Mouse (Mus musculus) brown adipose tissue, adult 24 weeks (tissue): ENCODE measurements around the gene Lmbr1l. TPM values are rescaled to one million over a fixed set of nuclear protein-coding genes. Genes with fewer than 3 reads are reported as not detected.
A peak's percentile ranks its signal among the peaks of the same experiment; 100 is the strongest.
"Not testable (repeated sequence)": the region's sequence is repeated elsewhere in the genome, so short reads cannot be mapped to it uniquely, and the experiment has no call there.

Experiments used
- H3K27ac ChIP-seq: fragments of 200-500 bp; replicated peaks from 2 replicates; pipeline ENCODE4 v1.5.1; 2012; ENCODE audit warnings: low read depth, mild to moderate bottlenecking, low read length
- H3K4me1 ChIP-seq: fragments of 200-500 bp; 2 replicates; pipeline ENCODE4 v1.6.1; 2012; ENCODE audit warnings: low read length, mixed read lengths; ENCODE audit not compliant: control insufficient read depth, insufficient read depth, insufficient read length
- H3K4me3 ChIP-seq: fragments of 200-500 bp; 2 replicates; pipeline ENCODE4 v1.5.1; 2012; ENCODE audit warnings: low read depth, mild to moderate bottlenecking, low read length, moderate library complexity; ENCODE audit not compliant: insufficient read depth
- polyA plus RNA-seq: library from polyadenylated mRNA; stranded (reverse); fragments of >200 nt; gene quantifications from 2 replicates; pipeline ENCODE4 v1.2.4, GENCODE M21; 2012; ENCODE audit not compliant: missing spikeins, insufficient read depth, insufficient read length

Lmbr1l gene
- polyA plus RNA-seq, 1 experiment: 6.3 TPM

- no peaks in the 10 kb centered on the region for H3K4me1 ChIP-seq
- no peak overlapping the region for H3K27ac ChIP-seq
- no peak overlapping the region for H3K4me3 ChIP-seq
Observed at GRCm38 (mm10) chr15:98924682-98925081, 6.7 kb upstream of the Lmbr1l start.

- Histone ChIP-seq H3K27ac (no peak overlapping the region), H3K4me1 (no peaks in the 10 kb centered on the region), H3K4me3 (no peak overlapping the region)
Observed at GRCm38 (mm10) chr15:98923031-98923537, 5.1 kb upstream of the Lmbr1l start.

- Histone ChIP-seq H3K4me1 (no peaks in the 10 kb centered on the region), H3K27ac (no peak overlapping the region), H3K4me3 (no peak overlapping the region)
Observed at GRCm38 (mm10) chr15:98922581-98922980, 4.5 kb upstream of the Lmbr1l start.

- Histone ChIP-seq H3K4me3 (no peak overlapping the region), H3K27ac (no peak overlapping the region), H3K4me1 (no peaks in the 10 kb centered on the region)
Observed at GRCm38 (mm10) chr15:98921510-98921909, 3.5 kb upstream of the Lmbr1l start.

- not testable (repeated sequence) for H3K4me1 ChIP-seq
- Histone ChIP-seq H3K4me3 (peak overlapping the region; percentile 62), H3K27ac (peak overlapping the region; percentile 68)
Observed at GRCm38 (mm10) chr15:98918499-98918895, 466 bp upstream of the Lmbr1l start.

GRCm38 (mm10) chr15:98917091-98917490, 940 bp downstream of the Lmbr1l start:
- Histone ChIP-seq H3K4me1 (peaks cover 5% of the 10 kb centered on the region; the same call in 1 of the 2 replicates), H3K4me3 (peak overlapping the region; percentile 69), H3K27ac (0 out of 2 replicates have a peak overlapping the region, but pooled peaks have one; percentile 7)

- H3K27ac ChIP-seq: no peak overlapping the region
- peaks cover 5% of the 10 kb centered on the region; the same call in 1 of the 2 replicates for H3K4me1 ChIP-seq
- peak overlapping the region; percentile 3; the same call in 1 of the 2 replicates for H3K4me3 ChIP-seq
Observed at GRCm38 (mm10) chr15:98916016-98916415, 2.0 kb downstream of the Lmbr1l start.

GRCm38 (mm10) chr15:98914903-98915302, 3.1 kb downstream of the Lmbr1l start:
- Histone ChIP-seq H3K4me1 (peaks cover 5% of the 10 kb centered on the region; the same call in 1 of the 2 replicates), H3K27ac (no peak overlapping the region), H3K4me3 (no peak overlapping the region)

GRCm38 (mm10) chr15:98904692-98905091, 13.3 kb downstream of the Lmbr1l start:
- H3K4me1 ChIP-seq: no peaks in the 10 kb centered on the region
- H3K27ac ChIP-seq: no peak overlapping the region
- H3K4me3 ChIP-seq: no peak overlapping the region

- no peak overlapping the region for H3K27ac ChIP-seq
- no peaks in the 10 kb centered on the region; the same call in 1 of the 2 replicates for H3K4me1 ChIP-seq
- H3K4me3 ChIP-seq: no peak overlapping the region
Observed at GRCm38 (mm10) chr15:98902600-98902999, 15.4 kb downstream of the Lmbr1l start.

GRCm38 (mm10) chr15:98901530-98901929, 16.5 kb downstream of the Lmbr1l start:
- no peak overlapping the region for H3K4me3 ChIP-seq
- H3K27ac ChIP-seq: no peak overlapping the region
- peaks cover 6% of the 10 kb centered on the region for H3K4me1 ChIP-seq

- H3K4me1 ChIP-seq: peaks cover 15% of the 10 kb centered on the region
- no peak within 1 kb of the TSS for H3K27ac ChIP-seq
- peak within 1 kb of the TSS; percentile 31 for H3K4me3 ChIP-seq
Observed at GRCm38 (mm10) chr15:98897928-98898800, 19.9 kb downstream of the Lmbr1l start, which contains the start of gene Dhh. TSS of gene Dhh (minus strand) at chr15:98898540.

GRCm38 (mm10) chr15:98897495-98897894, 20.5 kb downstream of the Lmbr1l start:
- Histone ChIP-seq H3K4me3 (peak overlapping the region; percentile 31), H3K27ac (no peak overlapping the region), H3K4me1 (peaks cover 15% of the 10 kb centered on the region)

- peak overlapping the region; percentile 76 for H3K4me3 ChIP-seq
- peaks cover 15% of the 10 kb centered on the region for H3K4me1 ChIP-seq
- peak overlapping the region; percentile 11 for H3K27ac ChIP-seq
Observed at GRCm38 (mm10) chr15:98895635-98896589, 22.1 kb downstream of the Lmbr1l start.
